Mouse (Mus musculus) kidney, embryonic 15.5 days (tissue): ENCODE results near the gene Il17f. TPM values are rescaled to one million over a fixed set of nuclear protein-coding genes. Genes with fewer than 3 reads are reported as not detected.

ENCODE experiments used
- polyA plus RNA-seq: library from polyadenylated mRNA; unstranded; fragments of >200 nt; fragmentation: Nextera tagmentation; extraction: Ambion mirVana; gene quantifications from 2 replicates; pipeline ENCODE4 v1.2.1, GENCODE M21; 2015

Gene Il17f
- polyA plus RNA-seq, 1 experiment from 2014 or later: not detected

Other genes with a start within 250 kb of the Il17f start
- gene Pkhd1, start 172.6 kb downstream of the Il17f start, polyA plus RNA-seq: 5.5 and 6.4 TPM in 2 replicates
- not detected in 2 replicates for gene Il17a, start 59.7 kb downstream of the Il17f start, polyA plus RNA-seq
- 175 and 184 TPM in 2 replicates for gene Mcm3, start 29.7 kb upstream of the Il17f start, polyA plus RNA-seq
- 3.9 and 4.3 TPM in 2 replicates for gene Paqr8, start 100.0 kb upstream of the Il17f start, polyA plus RNA-seq
- 2.4 and 3.2 TPM in 2 replicates for gene Efhc1, start 161.0 kb upstream of the Il17f start, polyA plus RNA-seq